Mouse (Mus musculus): ENCODE results near the gene Fbxl4. TPM values are rescaled to one million over a fixed set of nuclear protein-coding genes. Genes with fewer than 3 reads are reported as not detected.
A peak's percentile ranks its signal among the peaks of the same experiment; 100 is the strongest.

Gene Fbxl4
- total and polyA plus RNA-seq, 3 experiments = 4.5 TPM; not detected in 1

DNA sequence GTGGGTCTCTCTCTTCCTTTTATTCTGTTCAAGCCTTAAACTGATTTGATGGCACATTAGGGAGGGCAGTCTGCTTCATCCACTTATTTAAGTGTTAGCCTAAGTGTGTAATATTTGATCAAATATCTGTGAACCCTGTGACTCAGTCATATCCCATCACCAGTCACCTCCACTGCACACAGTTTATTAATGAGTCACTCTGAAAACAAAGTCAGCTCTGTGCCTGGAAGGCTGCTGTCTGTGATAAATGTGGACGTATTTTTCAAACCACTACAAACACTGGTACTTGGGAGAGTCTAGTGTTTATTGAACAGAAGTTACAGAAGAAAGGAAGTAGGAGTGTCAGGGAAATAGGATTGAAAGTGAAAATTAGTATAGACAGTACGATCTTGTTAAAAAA is 63.3 kb downstream of the Fbxl4 start:
- no peaks in the 10 kb centered on the region for H3K79me2 ChIP-seq (ENCODE audit: control insufficient read depth, insufficient read depth, low read length, poor library complexity)
- peak; percentile 15 for DNase-seq (ENCODE audit: low read depth, low spot score)
- no peaks in the 10 kb centered on the region for H3K9me3 ChIP-seq (replicated peaks; ENCODE audit: insufficient read depth, low read length)
- H3K4me3 ChIP-seq (ENCODE audit: control insufficient read depth in 1 of 2, insufficient read depth in 1 of 2, low read depth in 2 of 2, low read length in 2 of 2) = no peak overlapping the region
- H3K9ac ChIP-seq (ENCODE audit: control insufficient read depth, low read depth, low read length, poor library complexity, severe bottlenecking) = no peak overlapping the region
- no peak overlapping the region for H3K27ac ChIP-seq (ENCODE audit: control insufficient read depth, low read depth, low read length)
- H3K27me3 ChIP-seq (ENCODE audit: control insufficient read depth in 1 of 2, insufficient read depth in 2 of 2, low read length in 2 of 2) = no peaks in the 10 kb centered on the region
- TF ChIP-seq MXI1 (IDR thresholded peaks at IDR 0.05; ENCODE audit: low read depth, low read length) = no peak
- TF ChIP-seq ZMIZ1 (IDR thresholded peaks at IDR 0.05; ENCODE audit: low read depth, low read length) = no peak
- no peak for TF ChIP-seq TBP (IDR thresholded peaks at IDR 0.05; ENCODE audit: low read depth, low read length)
- TF ChIP-seq ZC3H11A (IDR thresholded peaks at IDR 0.05; ENCODE audit: low read depth, low read length) = no peak
- TF ChIP-seq SIN3A (IDR thresholded peaks at IDR 0.05; ENCODE audit: low read length) = no peak
- no peak for TF ChIP-seq CHD2 (IDR thresholded peaks at IDR 0.05; ENCODE audit: low read length)
- TF ChIP-seq CHD1 (IDR thresholded peaks at IDR 0.05; ENCODE audit: low read depth, low read length) = no peak
- no peak for TF ChIP-seq MYB (IDR thresholded peaks at IDR 0.05; ENCODE audit: low read depth, low read length)
- H3K4me1 ChIP-seq (ENCODE audit: control insufficient read depth in 1 of 2, insufficient read depth in 2 of 2, low read length in 2 of 2) = no peaks in the 10 kb centered on the region
- H3K36me3 ChIP-seq (ENCODE audit: control insufficient read depth in 1 of 2, insufficient read depth in 2 of 2, low read length in 2 of 2) = no peaks in the 10 kb centered on the region

- H3K4me3 ChIP-seq (ENCODE audit: control insufficient read depth in 1 of 2, insufficient read depth in 1 of 2, low read depth in 2 of 2, low read length in 2 of 2) = no peak overlapping the region
- H3K4me1 ChIP-seq (ENCODE audit: control insufficient read depth in 1 of 2, insufficient read depth in 2 of 2, low read length in 2 of 2) = no peaks in the 10 kb centered on the region
- no peaks in the 10 kb centered on the region for H3K27me3 ChIP-seq (ENCODE audit: control insufficient read depth in 1 of 2, insufficient read depth in 2 of 2, low read length in 2 of 2)
- DNase-seq (ENCODE audit: low read depth, low spot score) = no peak
- TF ChIP-seq POLR2AphosphoS2 (IDR thresholded peaks at IDR 0.05; ENCODE audit: low read length) = no peak
- TF ChIP-seq NRF1 (IDR thresholded peaks at IDR 0.05; ENCODE audit: insufficient read depth, low read depth, low read length, poor library complexity, severe bottlenecking) = no peak
- TF ChIP-seq MAX (IDR thresholded peaks at IDR 0.05; ENCODE audit: low read length) = no peak
- TF ChIP-seq MYB (IDR thresholded peaks at IDR 0.05; ENCODE audit: low read depth, low read length) = no peak
- TF ChIP-seq RCOR1 (IDR thresholded peaks at IDR 0.05; ENCODE audit: low read depth, low read length) = no peak
- no peak for TF ChIP-seq BHLHE40 (IDR thresholded peaks at IDR 0.05; ENCODE audit: borderline replicate concordance, low read depth, low read length)
- TF ChIP-seq SIN3A (IDR thresholded peaks at IDR 0.05; ENCODE audit: low read length) = no peak
- no peak for TF ChIP-seq EP300 (IDR thresholded peaks at IDR 0.05; ENCODE audit: low read depth in 1 of 2, low read length in 2 of 2)
- TF ChIP-seq CTCF (IDR thresholded peaks at IDR 0.05 in 2 of 3, conservative IDR thresholded peaks at IDR 0.05 in 1 of 3; ENCODE audit: control insufficient read depth in 1 of 3, insufficient read depth in 1 of 3, low read depth in 2 of 3, low read length in 3 of 3, poor library complexity in 1 of 3, severe bottlenecking in 1 of 3) = no peak
- no peak for TF ChIP-seq TBP (IDR thresholded peaks at IDR 0.05; ENCODE audit: low read depth, low read length)
- TF ChIP-seq MXI1 (IDR thresholded peaks at IDR 0.05; ENCODE audit: low read depth, low read length) = no peak
- TF ChIP-seq POLR2A (IDR thresholded peaks at IDR 0.05; ENCODE audit: control insufficient read depth in 1 of 2, insufficient read depth in 1 of 2, low read depth in 1 of 2, low read length in 2 of 2, poor library complexity in 1 of 2) = no peak
- no peak for TF ChIP-seq ELF1 (IDR thresholded peaks at IDR 0.05; ENCODE audit: low read depth, low read length)
- no peak for TF ChIP-seq GABPA (IDR thresholded peaks at IDR 0.05; ENCODE audit: low read depth, low read length)
- no peak for TF ChIP-seq USF1 (IDR thresholded peaks at IDR 0.05; ENCODE audit: low read depth, low read length)
- TF ChIP-seq RAD21 (IDR thresholded peaks at IDR 0.05; ENCODE audit: low read depth, low read length) = no peak
- no peak for TF ChIP-seq CHD2 (IDR thresholded peaks at IDR 0.05; ENCODE audit: low read length)
- no peak for TF ChIP-seq UBTF (IDR thresholded peaks at IDR 0.05; ENCODE audit: borderline replicate concordance, insufficient read depth, low read depth, low read length)
- TF ChIP-seq USF2 (IDR thresholded peaks at IDR 0.05; ENCODE audit: borderline replicate concordance in 1 of 2, insufficient read depth in 1 of 2, low read depth in 1 of 2, low read length in 2 of 2) = no peak
- TF ChIP-seq ZKSCAN1 (IDR thresholded peaks at IDR 0.05; ENCODE audit: low read depth, low read length) = no peak
- H3K27ac ChIP-seq (ENCODE audit: control insufficient read depth, low read depth, low read length) = no peak overlapping the region
- H3K36me3 ChIP-seq (ENCODE audit: control insufficient read depth in 1 of 2, insufficient read depth in 2 of 2, low read length in 2 of 2) = no peaks in the 10 kb centered on the region
- H3K9me3 ChIP-seq (replicated peaks; ENCODE audit: insufficient read depth, low read length) = no peaks in the 10 kb centered on the region
- H3K79me2 ChIP-seq (ENCODE audit: control insufficient read depth, insufficient read depth, low read length, poor library complexity) = no peaks in the 10 kb centered on the region
- H3K9ac ChIP-seq (ENCODE audit: control insufficient read depth, low read depth, low read length, poor library complexity, severe bottlenecking) = no peak overlapping the region
Observed at GRCm38 (mm10) chr4:22422400-22422799, 65.1 kb downstream of the Fbxl4 start.

All from MEL (cell line).